Mouse (Mus musculus) brain, embryonic 18.5 days (tissue): ENCODE results near the gene Gpr22.

Source experiments
- DNase-seq: peaks from one replicate; pipeline ENCODE4 v3.0.0-alpha.2; 2012; ENCODE audit warnings: low read depth, low spot score

The Gpr22 gene

GRCm38 (mm10) chr12:31713600-31713999 lies at the start of gene Gpr22:
TSS of gene Gpr22 (minus strand) at chr12:31713947.
- peak; percentile 43 for DNase-seq

GRCm38 (mm10) chr12:31755885-31756755 lies 42.4 kb upstream of the Gpr22 start:
- no peak for DNase-seq

- no peak for DNase-seq
Observed at GRCm38 (mm10) chr12:31754465-31754864, 40.7 kb upstream of the Gpr22 start.

GRCm38 (mm10) chr12:31749846-31750245 lies 36.1 kb upstream of the Gpr22 start:
- no peak for DNase-seq

- DNase-seq, result no peak
Observed at GRCm38 (mm10) chr12:31747301-31747700, 33.6 kb upstream of the Gpr22 start.

GRCm38 (mm10) chr12:31734616-31735015 lies 20.9 kb upstream of the Gpr22 start:
- no peak for DNase-seq

- no peak for DNase-seq
Observed at GRCm38 (mm10) chr12:31730126-31730525, 16.4 kb upstream of the Gpr22 start.

GRCm38 (mm10) chr12:31726707-31727106 lies 13.0 kb upstream of the Gpr22 start:
- no peak for DNase-seq

- no peak for DNase-seq
Observed at GRCm38 (mm10) chr12:31725511-31726275, 11.9 kb upstream of the Gpr22 start.

GRCm38 (mm10) chr12:31724576-31724975 lies 10.8 kb upstream of the Gpr22 start:
- no peak for DNase-seq

- no peak for DNase-seq
Observed at GRCm38 (mm10) chr12:31719586-31720275, 6.0 kb upstream of the Gpr22 start.

- DNase-seq, result no peak
Observed at GRCm38 (mm10) chr12:31714070-31714469, 323 bp upstream of the Gpr22 start.

GRCm38 (mm10) chr12:31712727-31713126 lies 1.0 kb downstream of the Gpr22 start:
- DNase-seq, result no peak

- DNase-seq, result no peak
Observed at GRCm38 (mm10) chr12:31712233-31712632, 1.5 kb downstream of the Gpr22 start.

GRCm38 (mm10) chr12:31709665-31710064 lies 4.1 kb downstream of the Gpr22 start:
- DNase-seq, result no peak

GRCm38 (mm10) chr12:31707531-31707930 lies 6.2 kb downstream of the Gpr22 start:
- DNase-seq, result no peak

GRCm38 (mm10) chr12:31706168-31706567 lies 7.6 kb downstream of the Gpr22 start:
- no peak for DNase-seq

GRCm38 (mm10) chr12:31703904-31704303 lies 9.8 kb downstream of the Gpr22 start:
- no peak for DNase-seq

- no peak for DNase-seq
Observed at GRCm38 (mm10) chr12:31701411-31701810, 12.3 kb downstream of the Gpr22 start.

GRCm38 (mm10) chr12:31700623-31701347 lies 13.0 kb downstream of the Gpr22 start:
- no peak for DNase-seq

- no peak for DNase-seq
Observed at GRCm38 (mm10) chr12:31693278-31693677, 20.5 kb downstream of the Gpr22 start.
